Mouse (Mus musculus) lung, postnatal 0 days (tissue): Measurements from ENCODE around the gene Dag1.

Experiments used
- CTCF ChIP-seq: IDR thresholded peaks from 2 replicates; pipeline ENCODE4 v1.5.1; 2016; ENCODE audit warnings: antibody characterized with exemption, mild to moderate bottlenecking
- EP300 ChIP-seq: IDR thresholded peaks from 2 replicates; pipeline ENCODE4 v1.6.1; 2016; ENCODE audit warnings: antibody characterized with exemption, mild to moderate bottlenecking, control low read depth

GRCm38 (mm10) chr9:108296453-108297355 is 32.9 kb upstream of the Dag1 start, which contains the start of gene Amt:
- TF ChIP-seq CTCF (0 out of 2 replicates have a peak, but pooled peaks have one; percentile 5), EP300 (no peak)
